Mouse (Mus musculus): ENCODE data around the gene Sema4d. TPM values are rescaled to one million over a fixed set of nuclear protein-coding genes. Genes with fewer than 3 reads are reported as not detected.

The Sema4d gene
- 3.1 and 19.4 TPM in 2 replicates for polyA plus RNA-seq (2012; rRNA removed; ENCODE audit: low replicate concordance)

DNA sequence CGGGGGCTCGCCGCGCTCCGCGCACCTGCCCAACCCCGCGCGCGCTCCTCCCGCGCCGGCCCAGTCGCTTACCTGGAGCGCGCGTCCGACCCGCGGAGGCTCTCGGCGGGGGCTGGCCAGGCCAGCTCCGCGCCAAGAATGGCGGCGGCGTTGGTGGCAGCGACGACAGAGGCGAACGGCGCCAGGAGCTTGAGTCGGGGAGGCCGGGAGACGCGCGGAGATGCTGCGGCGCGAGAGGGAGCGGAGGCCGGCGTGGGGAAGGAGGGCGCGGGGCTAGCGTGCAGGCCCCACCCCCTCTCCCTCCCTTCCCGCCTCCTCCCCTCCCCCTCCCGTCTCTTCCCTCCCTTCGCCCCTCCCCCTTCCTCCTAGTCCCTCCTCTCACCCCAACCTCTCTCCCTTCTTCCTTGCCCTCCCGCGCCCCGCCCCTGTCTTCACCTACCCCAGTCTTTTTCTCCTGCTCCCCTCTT lies at the start of gene Sema4d:
Gene Sema4d (minus strand): TSS at position 323 of the 467 bp plus-strand sequence.

DNA sequence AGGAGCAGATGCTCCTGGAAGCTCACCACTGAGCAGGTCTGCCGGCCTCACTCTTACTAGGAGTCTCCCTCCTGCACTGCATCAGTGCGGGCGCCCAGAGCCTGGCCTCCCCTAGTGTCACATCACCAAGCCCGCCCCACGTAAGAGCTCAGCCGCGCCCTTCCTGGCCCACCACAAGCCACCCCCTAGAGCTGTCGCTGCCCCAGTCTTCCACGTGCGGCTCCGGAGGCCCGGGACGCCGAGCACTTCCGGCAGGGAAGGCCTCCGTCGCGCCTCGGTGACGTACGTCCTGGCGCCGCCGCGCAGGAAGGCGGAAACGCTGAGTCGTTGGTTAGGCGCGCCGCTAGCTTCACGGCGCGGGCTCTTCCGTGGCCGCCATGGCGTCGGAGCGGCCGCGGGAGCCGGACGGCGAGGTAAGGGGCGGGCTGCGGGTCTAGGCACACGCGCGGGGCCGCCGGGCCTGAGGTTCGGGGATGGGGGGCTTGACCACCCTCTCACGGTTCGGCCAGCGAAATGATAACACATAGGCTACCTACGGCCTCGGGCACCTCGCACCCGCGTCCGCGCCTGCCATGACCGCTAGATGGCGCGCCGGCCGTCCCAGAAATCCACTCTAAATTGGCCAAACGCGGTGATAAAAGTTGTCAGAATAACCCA lies 142.0 kb downstream of the Sema4d start, which contains the start of gene Secisbp2:
Gene Secisbp2 (plus strand): TSS at position 290 of the 657 bp plus-strand sequence.

DNA sequence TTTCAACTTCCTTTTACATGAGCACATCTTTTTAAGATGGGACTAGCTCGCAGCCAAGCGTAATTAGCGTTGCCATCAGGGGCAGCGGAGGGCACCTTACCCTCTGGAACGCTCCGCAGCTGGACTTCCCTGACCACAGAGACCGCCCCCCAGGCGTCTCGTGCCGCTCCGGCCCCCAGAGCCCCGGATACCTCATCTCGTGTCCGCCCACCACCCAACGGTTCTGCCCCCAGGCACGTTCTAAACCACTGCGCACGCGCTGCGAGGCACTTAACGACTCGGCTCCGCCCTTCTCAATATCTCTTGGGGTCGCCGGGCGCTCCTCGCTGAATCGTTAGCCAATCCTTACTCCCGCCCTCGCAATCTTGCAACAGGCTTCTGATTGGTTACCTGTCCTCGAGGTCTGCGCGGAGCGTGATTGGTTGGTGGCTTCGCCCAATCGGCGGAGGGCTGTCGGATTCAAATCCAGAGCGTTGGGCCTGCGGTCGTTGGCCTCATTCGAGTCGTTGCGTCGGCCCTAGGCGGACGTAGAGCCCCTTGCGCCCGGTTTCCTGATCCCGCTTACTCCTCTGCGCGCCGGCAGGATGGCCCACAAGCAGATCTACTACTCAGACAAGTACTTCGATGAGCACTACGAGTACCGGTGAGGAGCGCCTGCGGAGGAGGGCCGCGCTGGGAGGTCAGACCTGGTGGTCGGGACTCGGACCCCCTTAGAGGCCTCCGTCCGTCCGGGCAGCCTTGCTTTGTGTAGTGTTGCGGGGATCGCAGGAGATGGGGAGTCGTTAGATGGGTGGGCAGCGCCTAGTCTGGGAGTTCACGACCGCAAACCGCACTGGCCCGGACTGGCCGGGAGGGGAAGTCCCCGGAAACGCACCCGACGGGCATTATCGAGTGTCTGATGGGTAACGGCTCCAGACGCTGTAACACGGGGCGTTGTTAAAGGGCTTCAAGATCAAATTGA lies 148.4 kb downstream of the Sema4d start, which contains the start of gene Cks2:
Gene Cks2 (plus strand): TSS at position 404 of the 961 bp plus-strand sequence.

Other genes starting within 250 kb of the Sema4d start
- gene Shc3, start 224.3 kb downstream of the Sema4d start, polyA plus RNA-seq (2012; rRNA removed; ENCODE audit: low replicate concordance), result 0.57 and 5.6 TPM in 2 replicates
- gene Cks2, start 148.5 kb downstream of the Sema4d start, polyA plus RNA-seq (2012; rRNA removed; ENCODE audit: low replicate concordance), result 5.6 and 16.7 TPM in 2 replicates
- gene Secisbp2, start 142.1 kb downstream of the Sema4d start, polyA plus RNA-seq (2012; rRNA removed; ENCODE audit: low replicate concordance), result 15.0 and 25.2 TPM in 2 replicates
- gene Gadd45g, start 52.9 kb upstream of the Sema4d start, polyA plus RNA-seq (2012; rRNA removed; ENCODE audit: low replicate concordance), result 56.7 and 96.2 TPM in 2 replicates